Mouse (Mus musculus) intestine, embryonic 15.5 days (tissue): ENCODE measurements at regions not wholly inside any gene's neighbourhood (a gene's known extent, or its start where the extent isn't known, plus 50 kb on each side); places are given as distances from the start of the nearest gene placed in this dataset.

Source experiments
- ATAC-seq: fragments of 200-750 bp; cut with Nextera tagmentation; 2 replicates; pipeline ENCODE4 v1.8.0; 2017; ENCODE audit warnings: moderate TSS enrichment, moderate library complexity
- H3K27ac ChIP-seq: fragments of 300-500 bp; sonication (generic); 2 replicates; pipeline ENCODE4 v1.5.1; 2015; ENCODE audit warnings: mild to moderate bottlenecking, inconsistent platforms
- H3K27me3 ChIP-seq: fragments of 300-500 bp; sonication (generic); replicated peaks from 2 replicates; pipeline ENCODE4 v1.6.1; 2015; ENCODE audit warnings: inconsistent platforms
- H3K36me3 ChIP-seq: fragments of 300-500 bp; sonication (generic); 2 replicates; pipeline ENCODE4 v1.6.1; 2015; ENCODE audit warnings: inconsistent platforms
- H3K4me1 ChIP-seq: fragments of 300-500 bp; sonication (generic); replicated peaks from 2 replicates; pipeline ENCODE4 v1.6.1; 2015; ENCODE audit warnings: inconsistent platforms
- H3K4me2 ChIP-seq: fragments of 300-500 bp; sonication (generic); replicated peaks from 2 replicates; pipeline ENCODE4 v1.6.1; 2015; ENCODE audit warnings: mild to moderate bottlenecking, inconsistent platforms
- H3K4me3 ChIP-seq: fragments of 300-500 bp; sonication (generic); replicated peaks from 2 replicates; pipeline ENCODE4 v1.5.1; 2015; ENCODE audit warnings: inconsistent platforms
- H3K9ac ChIP-seq: fragments of 300-500 bp; sonication (generic); 2 replicates; pipeline ENCODE4 v1.6.1; 2015; ENCODE audit warnings: inconsistent platforms
- H3K9me3 ChIP-seq: fragments of 300-500 bp; sonication (generic); 2 replicates; pipeline ENCODE4 v1.6.1; 2016; ENCODE audit warnings: inconsistent platforms
- WGBS: fragments of 180-500 bp; shearing (Covaris S2); methylation state at CpG from one replicate; pipeline ENCODE4 v1.1.7; 2015; 5-methylcytosine and 5-hydroxymethylcytosine counted together

- Histone ChIP-seq H3K27ac (no peak overlapping the region), H3K4me1 (no peaks in the 10 kb centered on the region), H3K4me3 (no peak overlapping the region), H3K9ac (no peak overlapping the region), H3K9me3 (no peaks in the 10 kb centered on the region), H3K36me3 (no peaks in the 10 kb centered on the region), H3K4me2 (no peak overlapping the region), H3K27me3 (no peaks in the 10 kb centered on the region)
- WGBS: 91% methylated on average over 9 of the region's 9 CpGs
- no peak for ATAC-seq
Observed at GRCm38 (mm10) chr3:137728689-137729088, 57.4 kb downstream of the Gm21962 start.

- 79% methylated on average over 7 of the region's 7 CpGs for WGBS
- H3K27ac ChIP-seq: no peak overlapping the region
Observed at GRCm38 (mm10) chr3:137729421-137729820, 58.1 kb downstream of the Gm21962 start.

DNA sequence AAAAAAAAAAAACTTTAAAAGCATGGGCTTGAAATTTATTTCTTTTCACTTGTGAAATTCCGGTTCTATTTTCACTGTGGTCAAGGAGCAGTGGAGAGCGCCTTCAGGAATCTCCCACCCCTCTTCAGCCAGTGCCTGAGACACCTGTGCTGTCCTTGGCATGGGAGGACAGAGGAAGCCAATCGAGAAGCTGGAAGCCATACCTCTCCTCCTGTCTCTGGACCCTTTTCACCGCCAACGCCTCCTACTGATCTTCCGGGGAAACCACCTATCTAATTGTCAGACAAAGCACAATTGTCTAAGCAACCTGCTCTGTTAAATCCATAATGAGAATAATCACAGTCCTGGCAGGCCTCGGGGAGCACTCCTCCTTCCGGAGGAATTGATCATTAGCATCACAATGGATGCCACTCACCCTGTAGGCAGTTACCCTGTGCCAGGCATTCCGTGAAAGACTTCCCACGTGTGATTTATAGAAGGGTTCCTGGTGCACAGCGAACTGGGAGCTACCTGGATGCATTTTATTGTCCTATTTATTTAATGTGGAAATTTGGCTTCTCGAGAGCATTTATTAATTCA is 66.0 kb downstream of the Gm21962 start:
- H3K9me3 ChIP-seq: no peaks in the 10 kb centered on the region
- no peaks in the 10 kb centered on the region for H3K36me3 ChIP-seq
- H3K4me2 ChIP-seq: no peak overlapping the region
- H3K9ac ChIP-seq: no peak overlapping the region
- H3K27me3 ChIP-seq: no peaks in the 10 kb centered on the region
- no peak for ATAC-seq
- H3K27ac ChIP-seq: no peak overlapping the region
- WGBS: 69% methylated on average over 12 of the region's 12 CpGs
- H3K4me3 ChIP-seq: no peak overlapping the region
- no peaks in the 10 kb centered on the region for H3K4me1 ChIP-seq

More at GRCm38 (mm10) chr3:137729421-137729820, 58.1 kb downstream of the Gm21962 start:
- Histone ChIP-seq H3K9ac (no peak overlapping the region), H3K36me3 (no peaks in the 10 kb centered on the region), H3K27me3 (no peaks in the 10 kb centered on the region), H3K9me3 (no peaks in the 10 kb centered on the region), H3K4me3 (no peak overlapping the region), H3K4me1 (no peaks in the 10 kb centered on the region), H3K4me2 (no peak overlapping the region)
- no peak for ATAC-seq

- 84% methylated on average over 9 of the region's 9 CpGs for WGBS
- no peak overlapping the region for H3K27ac ChIP-seq
- H3K36me3 ChIP-seq: no peaks in the 10 kb centered on the region
- no peaks in the 10 kb centered on the region for H3K27me3 ChIP-seq
- ATAC-seq: no peak
- no peaks in the 10 kb centered on the region for H3K9me3 ChIP-seq
- H3K9ac ChIP-seq: no peak overlapping the region
- no peak overlapping the region for H3K4me3 ChIP-seq
- no peak overlapping the region for H3K4me2 ChIP-seq
- H3K4me1 ChIP-seq: no peaks in the 10 kb centered on the region
Observed at GRCm38 (mm10) chr3:137741528-137741927, 70.2 kb downstream of the Gm21962 start.

- Histone ChIP-seq H3K4me2 (no peak overlapping the region), H3K36me3 (no peaks in the 10 kb centered on the region), H3K9ac (no peak overlapping the region), H3K27me3 (no peaks in the 10 kb centered on the region), H3K4me1 (no peaks in the 10 kb centered on the region), H3K9me3 (no peaks in the 10 kb centered on the region), H3K27ac (no peak overlapping the region), H3K4me3 (no peak overlapping the region)
- 82% methylated on average over 4 of the region's 4 CpGs for WGBS
- no peak for ATAC-seq
Observed at GRCm38 (mm10) chr3:137742119-137742518, 70.8 kb downstream of the Gm21962 start.

GRCm38 (mm10) chr3:137751732-137752260 is 80.5 kb downstream of the Gm21962 start:
- no peak overlapping the region for H3K4me3 ChIP-seq
- H3K4me1 ChIP-seq: no peaks in the 10 kb centered on the region; the same call in 1 of the 2 replicates
- no peak overlapping the region for H3K4me2 ChIP-seq
- no peak overlapping the region for H3K9ac ChIP-seq
- ATAC-seq: no peak
- no peak overlapping the region for H3K27ac ChIP-seq
- WGBS: 83% methylated on average over 9 of the region's 9 CpGs
- H3K27me3 ChIP-seq: no peaks in the 10 kb centered on the region
- H3K9me3 ChIP-seq: no peaks in the 10 kb centered on the region
- no peaks in the 10 kb centered on the region for H3K36me3 ChIP-seq

DNA sequence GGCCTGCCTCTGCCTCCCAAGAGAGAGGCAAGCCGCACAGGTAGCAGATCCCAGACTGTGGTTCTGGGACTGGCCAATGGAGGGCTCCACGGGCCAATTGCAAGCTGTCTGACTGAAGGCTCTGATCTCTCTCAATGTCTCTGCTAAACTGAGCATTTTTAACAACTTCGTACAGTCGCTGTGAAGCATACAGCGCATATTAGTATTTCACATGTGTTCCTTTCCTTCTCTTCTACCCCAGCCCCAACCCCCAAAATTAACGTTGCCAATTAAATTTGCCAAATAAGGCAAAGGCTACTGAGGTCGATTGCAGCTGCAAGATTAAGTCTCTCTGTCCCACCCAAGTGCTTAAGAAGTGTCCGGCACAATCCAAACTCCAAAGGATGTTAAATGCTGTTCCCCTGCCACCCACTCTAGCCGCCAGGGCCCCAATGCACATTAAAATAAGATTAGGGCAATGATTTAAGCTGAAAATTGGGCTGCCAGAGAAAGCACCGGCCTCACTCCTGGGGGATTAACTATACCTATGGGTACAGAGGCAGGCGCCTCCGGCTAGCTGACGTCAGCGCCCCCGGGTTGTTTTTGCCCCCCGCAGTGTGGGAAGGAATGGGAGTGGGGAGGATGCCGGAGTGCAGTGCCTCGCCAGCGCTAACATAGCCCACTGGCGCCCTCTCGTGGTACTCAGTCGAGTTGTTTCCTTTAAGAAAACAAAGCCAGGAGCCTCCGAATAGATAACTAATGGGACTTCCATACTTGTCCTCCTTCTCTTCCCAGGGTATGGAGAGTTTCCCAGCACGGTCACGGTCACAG is 81.3 kb downstream of the Gm21962 start:
- peak; percentile 78 for ATAC-seq
- Histone ChIP-seq H3K4me1 (no peaks in the 10 kb centered on the region; the same call in 1 of the 2 replicates), H3K27ac (no peak overlapping the region)

GRCm38 (mm10) chr3:137753257-137753654 is 81.9 kb downstream of the Gm21962 start:
- H3K4me1 ChIP-seq: no peaks in the 10 kb centered on the region; the same call in 1 of the 2 replicates
- H3K36me3 ChIP-seq: no peaks in the 10 kb centered on the region
- H3K27me3 ChIP-seq: no peaks in the 10 kb centered on the region
- H3K9ac ChIP-seq: no peak overlapping the region
- ATAC-seq: peak; percentile 41; the same call in 1 of the 2 replicates
- no peak overlapping the region for H3K4me3 ChIP-seq
- H3K9me3 ChIP-seq: no peaks in the 10 kb centered on the region
- H3K4me2 ChIP-seq: peak overlapping the region; percentile 70
- WGBS: 48% methylated on average over 7 of the region's 7 CpGs
- H3K27ac ChIP-seq: no peak overlapping the region

More for the DNA sequence above, 81.3 kb downstream of the Gm21962 start:
- no peaks in the 10 kb centered on the region for H3K27me3 ChIP-seq
- peak overlapping the region; percentile 32 for H3K4me3 ChIP-seq
- 18% methylated on average over 25 of the region's 25 CpGs for WGBS
- H3K9ac ChIP-seq: no peak overlapping the region
- peak overlapping the region; percentile 70 for H3K4me2 ChIP-seq
- no peaks in the 10 kb centered on the region for H3K9me3 ChIP-seq
- H3K36me3 ChIP-seq: no peaks in the 10 kb centered on the region

- Histone ChIP-seq H3K4me2 (no peak overlapping the region), H3K36me3 (no peaks in the 10 kb centered on the region), H3K27me3 (no peaks in the 10 kb centered on the region), H3K9me3 (no peaks in the 10 kb centered on the region), H3K9ac (no peak overlapping the region), H3K4me1 (no peaks in the 10 kb centered on the region; the same call in 1 of the 2 replicates), H3K27ac (no peak overlapping the region), H3K4me3 (no peak overlapping the region)
- no peak for ATAC-seq
- 88% methylated on average over 5 of the region's 5 CpGs for WGBS
Observed at GRCm38 (mm10) chr3:137755391-137755790, 84.1 kb downstream of the Gm21962 start.

DNA sequence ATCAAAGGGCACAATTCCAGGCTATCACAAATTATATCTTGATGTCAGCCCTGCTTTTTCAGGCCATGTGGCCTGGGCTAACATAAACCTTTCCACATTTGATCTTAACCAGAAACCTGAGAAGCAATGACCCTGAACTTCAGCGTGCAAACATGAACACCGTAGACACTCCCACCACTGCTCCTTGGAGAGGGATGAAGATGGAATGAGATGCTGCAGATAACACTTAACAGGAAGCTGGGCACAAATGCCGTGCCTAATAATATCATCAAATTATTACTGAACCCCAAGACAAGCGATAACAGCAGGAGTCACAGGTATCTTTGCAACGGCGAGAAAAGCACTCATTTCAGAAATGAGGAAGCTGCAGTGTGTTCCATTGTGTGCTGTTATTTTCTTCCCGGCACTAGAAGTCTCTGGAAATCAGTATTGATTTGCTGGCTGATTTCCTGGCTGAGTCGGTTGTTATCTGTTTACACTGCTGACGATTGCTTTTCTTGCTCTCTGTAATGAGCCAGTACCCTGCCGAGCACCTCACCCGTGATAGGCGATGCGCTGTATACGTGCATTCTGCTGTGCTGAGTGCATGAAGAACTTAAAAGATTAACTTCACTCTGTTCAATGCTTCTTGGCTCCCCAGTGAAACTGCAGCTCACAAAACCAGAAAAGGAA is 91.0 kb downstream of the Gm21962 start:
- peak overlapping the region; percentile 25 for H3K4me2 ChIP-seq
- no peaks in the 10 kb centered on the region for H3K27me3 ChIP-seq
- no peaks in the 10 kb centered on the region for H3K36me3 ChIP-seq
- H3K9ac ChIP-seq: no peak overlapping the region
- peak; percentile 90 for ATAC-seq
- H3K9me3 ChIP-seq: no peaks in the 10 kb centered on the region
- 35% methylated on average over 14 of the region's 14 CpGs for WGBS
- no peaks in the 10 kb centered on the region for H3K4me1 ChIP-seq
- no peak overlapping the region for H3K4me3 ChIP-seq
- H3K27ac ChIP-seq: no peak overlapping the region

DNA sequence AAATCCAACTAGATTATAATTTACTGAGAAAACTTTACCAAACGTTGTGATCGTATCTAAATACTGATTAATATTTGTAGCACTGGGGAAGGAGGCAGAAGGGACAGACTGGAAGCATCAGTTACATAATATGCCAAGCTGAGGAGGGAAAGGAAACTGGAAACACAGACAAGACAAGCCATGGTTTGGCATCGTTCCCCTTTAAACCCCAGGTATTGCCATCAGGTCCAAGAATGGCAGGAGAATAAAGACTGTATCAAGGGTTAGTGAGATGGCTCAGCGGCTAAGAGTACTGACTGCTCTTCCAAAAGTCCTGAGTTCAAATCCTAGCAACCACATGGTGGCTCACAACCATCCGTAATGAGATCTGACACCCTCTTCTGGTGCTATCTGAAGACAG is 92.1 kb downstream of the Gm21962 start:
- Histone ChIP-seq H3K4me3 (no peak overlapping the region), H3K9me3 (no peaks in the 10 kb centered on the region), H3K4me2 (no peak overlapping the region), H3K4me1 (no peaks in the 10 kb centered on the region), H3K27me3 (no peaks in the 10 kb centered on the region), H3K9ac (no peak overlapping the region), H3K36me3 (no peaks in the 10 kb centered on the region), H3K27ac (no peak overlapping the region)
- WGBS: 92% methylated on average over 5 of the region's 5 CpGs
- no peak for ATAC-seq

- Histone ChIP-seq H3K36me3 (no peaks in the 10 kb centered on the region), H3K9ac (no peak overlapping the region), H3K9me3 (no peaks in the 10 kb centered on the region), H3K4me3 (no peak overlapping the region), H3K27me3 (no peaks in the 10 kb centered on the region), H3K4me2 (no peak overlapping the region), H3K4me1 (no peaks in the 10 kb centered on the region), H3K27ac (no peak overlapping the region)
- ATAC-seq: no peak
- 84% methylated on average over 4 of the region's 4 CpGs for WGBS
Observed at GRCm38 (mm10) chr3:137768627-137769026, 95.7 kb upstream of the H2afz start.
